Mouse (Mus musculus) NIH3T3 (cell line): ENCODE results near the gene Dlg2.

Experiments used
- DNase-seq: peaks from one replicate; pipeline ENCODE4 v3.0.0-alpha.2; 2012; ENCODE audit warnings: low read depth

Gene Dlg2

GRCm38 (mm10) chr7:91778673-91779072, 1302.2 kb downstream of the Dlg2 start:
- DNase-seq = no peak

DNA sequence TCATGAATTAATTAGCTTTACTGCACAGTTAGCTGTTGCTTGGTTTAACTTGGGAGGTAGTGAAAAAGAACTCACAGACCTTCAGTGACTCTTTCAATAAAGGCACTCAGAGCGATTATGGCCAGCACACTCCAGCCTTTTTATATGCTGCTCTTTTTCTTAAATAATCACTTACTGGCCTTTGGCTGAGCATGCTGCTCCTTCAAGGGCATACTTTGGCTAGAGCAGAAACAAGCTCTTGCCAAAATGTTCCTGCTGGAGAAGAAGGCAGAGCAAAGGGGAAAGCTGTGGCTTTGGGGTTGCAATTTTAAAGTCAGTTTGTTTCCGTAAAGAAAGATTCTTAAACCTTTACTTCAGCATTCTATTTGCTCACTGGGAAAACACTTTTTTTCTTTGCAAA, 1308.1 kb downstream of the Dlg2 start:
- peak; percentile 2 for DNase-seq

- DNase-seq = no peak
Measured at GRCm38 (mm10) chr7:91785445-91785844, 1309.0 kb downstream of the Dlg2 start.

DNA sequence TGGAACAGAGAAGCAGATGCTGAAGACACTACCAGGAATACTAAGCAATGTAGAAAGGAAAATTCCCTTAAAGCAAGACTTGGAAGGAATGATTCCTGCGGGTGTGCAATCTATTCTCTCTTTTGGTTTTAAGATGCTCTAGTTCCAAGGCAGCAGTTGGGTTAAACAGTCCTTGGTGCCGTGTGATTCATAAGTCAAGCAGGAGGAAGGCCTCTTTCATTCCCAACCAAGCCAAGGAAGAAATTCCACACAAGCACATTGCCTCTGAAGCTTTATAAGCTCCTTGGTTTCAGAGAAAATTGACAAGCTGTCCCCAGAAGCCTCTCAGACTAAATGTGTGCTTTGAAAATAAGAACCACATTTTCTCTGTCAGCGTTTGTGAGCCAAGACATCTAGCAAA, 1309.4 kb downstream of the Dlg2 start:
- peak; percentile 15 for DNase-seq

- DNase-seq = no peak
Measured at GRCm38 (mm10) chr7:91790949-91791564, 1314.6 kb downstream of the Dlg2 start.

DNA sequence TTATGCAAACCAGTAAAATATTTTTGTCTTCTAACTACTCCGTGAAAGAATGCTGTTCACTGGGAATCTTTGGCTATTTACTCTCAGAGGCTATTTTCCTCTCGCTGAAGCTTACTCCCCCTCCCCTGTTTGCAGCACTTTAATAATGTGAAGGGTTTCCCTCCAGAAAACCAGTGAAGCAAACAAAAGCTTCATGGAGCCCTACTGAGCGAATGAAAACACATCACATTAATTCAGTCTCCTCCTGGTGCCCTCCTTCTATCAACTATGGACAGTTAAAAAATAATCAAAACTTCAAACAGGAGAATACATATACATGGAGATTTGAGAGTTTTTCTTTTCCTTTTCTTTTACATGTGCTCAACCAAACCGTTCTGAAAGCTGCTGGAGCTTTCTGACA, 1330.2 kb downstream of the Dlg2 start:
- DNase-seq = no peak

GRCm38 (mm10) chr7:91810774-91811173, 1334.3 kb downstream of the Dlg2 start:
- DNase-seq = no peak

- DNase-seq = no peak
Measured at GRCm38 (mm10) chr7:91818004-91818403, 1341.5 kb downstream of the Dlg2 start.

DNA sequence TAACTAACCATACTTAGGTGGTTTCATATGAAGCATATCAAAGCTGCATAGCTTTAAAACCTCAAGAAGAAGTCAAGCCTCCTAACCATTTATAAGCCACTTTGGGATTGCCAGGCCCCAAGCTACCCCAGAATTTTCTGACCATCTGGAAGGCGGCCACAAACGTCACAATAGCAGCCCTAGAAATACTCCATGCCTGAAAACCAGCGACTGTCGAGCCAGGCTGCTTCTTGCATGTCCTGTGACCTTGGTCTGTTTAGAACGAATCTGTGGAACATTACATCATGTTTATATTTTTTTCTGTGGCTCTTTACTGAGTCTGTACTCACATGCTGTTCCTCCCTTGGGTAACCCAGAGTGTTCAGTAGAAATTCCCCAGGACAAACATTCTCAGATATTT, 1355.7 kb downstream of the Dlg2 start:
- DNase-seq = no peak

DNA sequence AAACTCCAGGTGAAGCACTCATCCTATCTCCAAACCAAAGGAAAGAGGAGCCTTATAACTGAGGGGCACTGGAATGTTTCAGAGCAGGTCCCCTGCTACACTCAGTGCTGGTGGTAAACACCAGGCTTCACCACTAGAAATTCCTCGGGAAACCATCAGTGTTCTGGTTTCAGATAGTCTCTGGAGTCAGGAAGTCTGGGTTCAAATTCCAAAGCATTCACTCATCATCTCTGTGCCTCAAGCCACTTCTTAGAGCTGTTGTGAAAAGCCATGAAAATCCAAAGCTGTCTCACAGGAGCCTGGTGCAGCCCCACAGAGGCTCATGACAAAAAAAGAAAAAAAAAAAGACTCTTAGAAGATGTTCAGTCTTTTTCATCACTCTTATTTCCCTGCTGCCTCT, 1369.3 kb downstream of the Dlg2 start:
- DNase-seq = peak; percentile 3

DNA sequence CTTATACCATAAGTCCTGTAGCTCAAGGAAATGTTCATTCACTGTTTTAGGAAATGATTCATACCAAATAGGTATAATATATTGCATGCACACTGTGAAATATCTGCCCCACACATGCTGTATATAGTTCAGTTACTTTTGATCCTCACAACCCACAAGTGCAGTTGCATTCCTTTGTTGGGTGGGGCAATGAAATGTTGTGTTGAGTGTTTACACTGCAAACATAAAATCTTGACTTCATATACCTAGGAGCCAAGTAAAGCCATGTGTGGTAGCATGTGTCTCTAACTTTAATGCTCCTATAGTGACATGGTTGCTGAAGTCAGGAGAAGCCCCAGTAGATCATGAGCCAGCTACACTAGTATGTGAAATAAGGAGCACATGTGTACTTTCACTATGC, 1372.9 kb downstream of the Dlg2 start:
- DNase-seq = no peak

- DNase-seq = no peak
Measured at GRCm38 (mm10) chr7:91853653-91854052, 1377.2 kb downstream of the Dlg2 start.

- DNase-seq = peak; percentile 8
Measured at GRCm38 (mm10) chr7:91856931-91857330, 1380.5 kb downstream of the Dlg2 start.

DNA sequence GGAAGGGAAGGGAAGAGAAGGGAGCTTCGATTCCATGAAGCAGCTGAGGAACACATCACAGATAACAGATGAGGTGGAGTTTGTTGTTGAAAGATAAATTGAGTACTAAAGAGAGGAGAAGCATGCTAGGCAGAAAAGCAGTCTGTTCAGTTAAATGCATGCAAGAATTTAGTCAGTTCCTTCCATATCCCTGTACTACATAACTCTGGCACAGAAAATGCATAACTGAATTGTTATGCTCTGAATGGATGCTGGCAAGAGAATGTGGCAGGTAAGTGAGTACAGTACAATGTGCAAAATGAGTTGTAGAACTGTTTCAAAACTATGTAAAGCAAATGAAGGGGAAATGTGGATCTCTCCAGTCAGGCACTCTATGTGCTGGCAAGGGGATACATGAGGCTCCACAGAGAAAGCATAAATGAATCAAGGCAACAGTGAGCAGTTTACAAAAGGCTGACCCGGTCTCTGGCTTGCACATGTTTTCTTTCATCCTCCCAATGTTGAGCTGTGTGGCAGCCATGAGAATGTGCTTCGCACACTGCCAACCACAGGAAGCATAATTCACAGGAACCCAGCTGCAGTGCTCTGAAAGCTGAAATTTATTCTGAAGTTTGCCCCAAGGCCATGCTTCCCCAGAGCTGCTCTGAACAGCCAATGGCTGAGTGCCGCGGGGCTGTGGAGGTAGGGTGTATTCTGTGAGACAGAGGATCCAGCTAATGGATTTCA, 1386.5 kb downstream of the Dlg2 start:
- DNase-seq = peak; percentile 5

GRCm38 (mm10) chr7:91868919-91869318, 1392.4 kb downstream of the Dlg2 start:
- DNase-seq = no peak

DNA sequence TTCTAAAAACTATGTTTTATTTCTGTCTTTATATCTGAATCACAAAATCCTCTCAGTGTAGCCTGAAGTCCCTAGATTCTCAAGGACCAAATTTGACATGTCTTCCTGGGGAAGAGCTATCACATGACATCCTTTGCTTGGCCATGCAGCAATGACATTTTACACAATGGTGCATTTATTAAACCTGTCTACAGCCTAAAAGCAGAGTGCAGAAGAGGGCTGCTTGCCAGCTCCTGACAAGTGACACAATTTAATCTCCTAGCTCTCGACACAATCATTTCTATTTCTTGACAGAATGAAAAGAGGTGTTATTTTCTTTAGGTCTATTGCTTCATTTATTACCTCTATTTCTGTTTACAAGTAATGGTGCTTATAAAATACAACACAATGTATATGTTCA, 1400.4 kb downstream of the Dlg2 start:
- no peak for DNase-seq

DNA sequence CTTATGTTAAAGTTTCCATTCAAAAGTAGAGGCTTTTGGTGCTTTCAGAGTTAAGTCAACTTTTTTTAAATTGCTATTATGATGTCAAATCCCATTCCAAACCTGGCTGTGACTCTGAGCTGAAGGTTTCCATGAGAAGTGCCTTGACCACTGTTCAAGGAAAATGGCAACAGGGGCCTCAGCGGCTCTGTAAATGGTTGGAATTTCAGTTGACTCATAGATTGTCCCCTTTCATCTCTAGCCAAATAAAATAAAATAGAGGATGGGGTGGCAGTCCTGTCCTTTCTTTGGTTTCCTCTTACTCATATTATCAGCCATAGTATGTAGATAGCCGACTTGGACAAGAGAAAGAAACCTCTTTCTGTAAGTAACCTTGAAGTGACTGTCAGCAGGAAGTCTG, 1401.3 kb downstream of the Dlg2 start:
- no peak for DNase-seq

DNA sequence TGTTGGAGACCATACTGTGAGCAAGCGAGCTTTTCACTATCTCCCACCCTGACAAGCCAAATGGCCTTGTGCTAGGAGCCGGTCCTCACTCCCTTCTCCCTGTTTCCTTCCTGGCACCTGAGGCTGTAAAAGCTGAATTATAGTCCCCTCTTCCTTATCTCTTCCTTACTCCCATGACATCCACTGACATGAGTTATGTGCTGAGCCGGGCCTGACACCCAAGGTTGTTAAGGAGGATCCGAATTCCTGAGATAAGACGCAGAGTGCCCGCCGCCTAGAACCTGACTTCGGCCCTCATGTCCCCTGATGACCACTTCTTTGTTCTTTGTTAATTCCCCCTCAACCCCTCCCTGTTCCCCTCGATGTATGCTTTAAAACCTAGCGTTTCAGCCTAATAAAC, 1409.9 kb downstream of the Dlg2 start:
- DNase-seq = no peak

GRCm38 (mm10) chr7:91893991-91894390, 1417.5 kb downstream of the Dlg2 start:
- DNase-seq = no peak

DNA sequence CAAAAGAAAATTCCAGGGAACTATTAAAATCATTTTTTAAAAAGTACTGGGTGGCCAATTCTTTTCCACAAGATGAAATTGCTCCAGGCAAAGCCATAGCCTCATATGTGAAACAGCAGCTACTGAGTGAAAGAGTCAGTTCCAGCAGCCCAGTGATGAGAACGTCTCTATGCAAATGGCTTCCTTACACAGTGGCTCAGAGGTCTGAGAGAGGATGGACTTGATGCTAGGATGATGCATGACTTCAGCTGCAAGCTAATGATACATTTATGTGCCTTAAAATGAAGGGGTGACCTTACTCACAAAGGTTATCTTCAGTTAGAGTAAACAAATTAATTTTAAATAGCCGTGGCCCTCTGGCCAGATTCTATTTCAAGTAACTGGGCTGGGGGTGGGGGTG, 1420.5 kb downstream of the Dlg2 start:
- no peak for DNase-seq

DNA sequence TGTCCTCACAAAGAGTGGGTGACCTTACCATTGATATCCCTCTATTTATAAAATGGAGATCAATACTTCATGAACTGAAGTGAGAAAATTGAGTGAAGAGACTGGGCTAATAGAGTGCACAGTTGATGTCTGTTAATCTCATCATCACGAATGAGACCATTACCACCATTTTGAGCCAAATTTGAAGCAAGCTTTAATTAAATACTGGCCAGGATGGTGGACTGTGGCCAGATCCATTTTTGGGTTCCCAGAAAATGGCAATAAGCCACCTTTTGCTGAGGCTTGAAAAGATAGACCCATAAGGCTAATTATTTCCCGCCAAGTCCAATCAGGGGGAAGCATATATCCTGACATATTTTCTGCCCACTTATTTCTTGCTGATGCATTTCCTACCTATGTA, 1421.0 kb downstream of the Dlg2 start:
- no peak for DNase-seq

GRCm38 (mm10) chr7:91902503-91902902, 1426.0 kb downstream of the Dlg2 start:
- DNase-seq = peak; percentile 2

DNA sequence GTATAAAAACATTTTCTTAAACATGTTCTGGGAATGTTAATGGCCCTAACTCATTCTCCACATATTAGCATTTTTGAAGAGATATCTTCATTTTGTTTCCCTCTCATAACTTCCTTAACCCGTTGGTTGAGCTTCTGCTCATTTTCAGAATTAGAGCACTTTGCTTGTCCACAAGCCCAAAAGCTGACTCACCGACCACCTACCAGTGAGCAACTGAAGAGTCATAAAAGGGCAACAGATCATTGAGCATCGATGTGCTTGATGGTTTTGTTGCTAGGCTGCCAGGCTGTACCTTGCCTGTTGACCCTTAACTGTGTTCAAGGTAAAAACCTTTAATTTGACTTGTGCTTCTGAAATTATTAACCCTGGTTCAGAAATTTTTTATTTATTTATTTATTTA, 1440.3 kb downstream of the Dlg2 start:
- DNase-seq = peak; percentile 3

DNA sequence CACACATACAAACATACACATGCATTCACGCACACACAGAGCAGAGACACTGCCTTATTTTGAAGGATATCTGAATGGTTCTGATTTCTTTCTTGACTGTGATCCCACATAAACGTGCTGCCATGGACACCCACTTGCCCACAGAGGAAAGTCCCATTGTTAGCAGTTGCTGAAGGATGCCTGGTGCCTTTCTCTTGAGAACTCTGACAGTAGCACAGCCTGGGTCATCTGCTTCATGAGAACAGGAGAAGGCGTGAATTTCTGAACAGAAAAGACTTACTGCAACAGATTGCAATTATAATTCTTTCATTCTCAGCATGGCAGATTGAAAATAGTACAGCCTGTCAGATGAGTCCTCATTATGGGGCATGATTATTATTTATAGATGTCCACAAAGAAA, 1442.6 kb downstream of the Dlg2 start:
- DNase-seq = no peak
